Mouse (Mus musculus): ENCODE results near the gene Gnpat.

DNA sequence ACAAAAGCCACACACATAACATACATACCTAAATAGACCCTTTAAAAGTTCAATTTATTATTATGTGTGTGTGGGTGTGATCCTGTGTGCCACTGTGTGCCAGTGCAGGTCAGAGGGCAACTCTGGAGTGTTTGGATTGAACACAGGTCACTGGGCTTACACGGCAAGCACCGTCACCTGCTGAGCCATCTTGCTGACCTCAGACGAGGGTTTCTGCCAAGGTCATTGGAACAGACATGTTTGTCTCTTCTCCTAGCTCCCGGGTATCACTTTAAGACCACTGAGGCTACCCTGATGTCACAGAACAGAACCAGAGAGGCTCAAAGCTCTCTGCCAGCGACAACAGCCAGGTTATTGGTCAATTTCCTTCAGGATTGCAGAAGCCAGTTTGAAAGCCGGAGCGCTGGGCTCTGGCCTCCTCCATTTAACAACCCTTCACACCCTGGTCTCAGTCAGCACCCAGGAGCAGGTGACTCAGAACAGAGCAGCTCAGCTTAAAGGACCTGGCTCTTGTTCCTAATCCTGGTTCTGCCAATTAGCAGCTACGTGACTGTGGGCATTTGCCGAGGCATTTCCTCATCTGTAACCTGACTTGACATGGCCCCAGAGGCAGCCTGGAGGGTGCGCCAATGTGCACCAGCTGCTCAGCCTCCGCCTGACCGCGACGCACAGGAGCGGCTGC, 61.3 kb downstream of the Gnpat start:
- no peak for TF ChIP-seq POLR2A (IDR thresholded peaks at IDR 0.05; ENCODE audit: borderline replicate concordance, control insufficient read depth, low read depth, low read length)
- TF ChIP-seq CTCF (IDR thresholded peaks at IDR 0.05; ENCODE audit: control insufficient read depth, insufficient read depth, low read length), result no peak

Measured in bone marrow, adult 2 months (tissue).